8 mouse cellular contexts compared by ENCODE assay signal in genomic region chr3:101605291-101605690, GRCm38 (mm10). TPM values are rescaled to one million over a fixed set of nuclear protein-coding genes. Genes with fewer than 3 reads are reported as not detected.
DNase-seq lines count a peak whose midpoint lies in the region; ATAC-seq and TF ChIP-seq lines count a peak whose summit lies in the region.

No protein-coding gene starts in this region.

- no peak for TF ChIP-seq POLR2A in cortical plate, adult 2 months (IDR thresholded peaks at IDR 0.05; ENCODE audit: extremely low read depth, insufficient read depth, low read length)

- no peaks in the 10 kb centered on the region for H3K27me3 ChIP-seq in hindbrain, embryonic 11.5 days (ENCODE audit: control insufficient read depth, insufficient read depth, low read length)
- H3K27me3 ChIP-seq in midbrain, embryonic 11.5 days (ENCODE audit: control insufficient read depth, insufficient read depth, low read length): peaks cover 3% of the 10 kb centered on the region; the same call in 1 of the 2 replicates

- no peaks in the 10 kb centered on the region; the same call in 1 of the 2 replicates for H3K4me1 ChIP-seq in cortical plate, adult 2 months (ENCODE audit: control insufficient read depth, insufficient read depth, low read length)
- H3K4me1 ChIP-seq in hindbrain, embryonic 11.5 days (replicated peaks; ENCODE audit: control insufficient read depth, insufficient read depth, low read length): no peaks in the 10 kb centered on the region
- H3K4me1 ChIP-seq in midbrain, embryonic 11.5 days (ENCODE audit: control insufficient read depth, insufficient read depth, low read length): peaks cover 28% of the 10 kb centered on the region

- WGBS in hindbrain, embryonic 11.5 days: 21% methylated on average over 5 of the region's 5 CpGs
- 21% methylated on average over 5 of the region's 5 CpGs for WGBS in midbrain, embryonic 11.5 days

- peak overlapping the region; percentile 63; the same call in 1 of the 2 replicates for H3K4me3 ChIP-seq in cortical plate, adult 2 months (ENCODE audit: insufficient read depth, low read length)
- peak overlapping the region; percentile 85 for H3K4me3 ChIP-seq in hindbrain, embryonic 11.5 days (ENCODE audit: low read depth, low read length)
- peak overlapping the region; percentile 82 for H3K4me3 ChIP-seq in midbrain, embryonic 11.5 days (ENCODE audit: low read depth, low read length)

- no peak for TF ChIP-seq CTCF in cortical plate, adult 2 months (IDR thresholded peaks at IDR 0.05; ENCODE audit: extremely low read depth, insufficient read depth, low read length)

- DNase-seq in kidney, adult 9 months: peak; percentile 25
- no peak for DNase-seq in kidney, postnatal 36 days
- no peak for DNase-seq in hindbrain, embryonic 11.5 days (ENCODE audit: low spot score)
- no peak for DNase-seq in midbrain, embryonic 11.5 days (ENCODE audit: low spot score, missing footprints)
- DNase-seq in frontal cortex, postnatal 14 days (ENCODE audit: low spot score in 2 of 2): no peak
- DNase-seq in ovary, postnatal 36 days (ENCODE audit: low spot score): no peak

- peak overlapping the region; percentile 98; the same call in 1 of the 2 replicates for H3K27ac ChIP-seq in cortical plate, adult 2 months (ENCODE audit: insufficient read depth, low read length)
- H3K27ac ChIP-seq in hindbrain, embryonic 11.5 days (ENCODE audit: low read depth, low read length): no peak overlapping the region
- no peak overlapping the region; the same call in 1 of the 2 replicates for H3K27ac ChIP-seq in midbrain, embryonic 11.5 days (ENCODE audit: low read depth, low read length)

- no peaks in the 10 kb centered on the region for H3K9me3 ChIP-seq in hindbrain, embryonic 11.5 days (ENCODE audit: control insufficient read depth, low read length)
- no peaks in the 10 kb centered on the region for H3K9me3 ChIP-seq in midbrain, embryonic 11.5 days (ENCODE audit: control insufficient read depth, low read length)

- no peaks in the 10 kb centered on the region for H3K36me3 ChIP-seq in hindbrain, embryonic 11.5 days (ENCODE audit: control insufficient read depth, insufficient read depth, low read length)
- no peaks in the 10 kb centered on the region for H3K36me3 ChIP-seq in midbrain, embryonic 11.5 days (ENCODE audit: control insufficient read depth, insufficient read depth, low read length)

- H3K4me2 ChIP-seq in hindbrain, embryonic 11.5 days (replicated peaks; ENCODE audit: low read depth, low read length): peak overlapping the region; percentile 75
- peak overlapping the region; percentile 75 for H3K4me2 ChIP-seq in midbrain, embryonic 11.5 days

- H3K9ac ChIP-seq in hindbrain, embryonic 11.5 days (ENCODE audit: low read depth, low read length): no peak overlapping the region
- peak overlapping the region; percentile 97; the same call in 1 of the 2 replicates for H3K9ac ChIP-seq in midbrain, embryonic 11.5 days (ENCODE audit: low read length)

- ATAC-seq in hindbrain, embryonic 11.5 days (ENCODE audit: low FRiP score): no peak
- ATAC-seq in midbrain, embryonic 11.5 days (ENCODE audit: low FRiP score): no peak
- ATAC-seq in granulocyte monocyte progenitor cell, adult 5-6 weeks (replicated peaks; ENCODE audit: poor library complexity, severe bottlenecking): no peak

RNA-seq across cellular contexts. Expression of gene Atp1a1, which starts 0.8 kb away (rescaled TPM):
- 817 and 830 TPM in 2 replicates for polyA plus RNA-seq in cortical plate, adult 2 months (2012; rRNA removed)
- 89.9 and 93.0 TPM in 2 replicates for polyA plus RNA-seq in hindbrain, embryonic 11.5 days (2014; fragmentation: Nextera tagmentation; extraction: Ambion mirVana)
- polyA plus RNA-seq in midbrain, embryonic 11.5 days (2014; fragmentation: Nextera tagmentation; extraction: Ambion mirVana): 81.3 and 87.0 TPM in 2 replicates
- 82.1 and 82.6 TPM in 2 replicates for total RNA-seq in granulocyte monocyte progenitor cell, adult 5-6 weeks (2014; fragmentation: Nextera tagmentation)
- total RNA-seq in granulocyte monocyte progenitor cell, adult 5-6 weeks (2017): 118 and 122 TPM in 2 replicates
